Mouse (Mus musculus): Measurements from ENCODE around the gene Top1. TPM values are rescaled to one million over a fixed set of nuclear protein-coding genes. Genes with fewer than 3 reads are reported as not detected.

Top1 gene
- polyA plus RNA-seq, 1 experiment from 2014 or later: 65.3 TPM

- Histone ChIP-seq H3K4me3 (replicated peaks) (no peak overlapping the region), H3K4me2 (replicated peaks) (no peak overlapping the region), H3K9me3 (no peaks in the 10 kb centered on the region), H3K27ac (0 out of 2 replicates have a peak overlapping the region, but pooled peaks have one; percentile 48), H3K9ac (no peak overlapping the region), H3K4me1 (replicated peaks) (no peaks in the 10 kb centered on the region), H3K36me3 (peaks cover 25% of the 10 kb centered on the region), H3K27me3 (replicated peaks) (no peaks in the 10 kb centered on the region)
- WGBS: 44% methylated on average over 5 of the region's 5 CpGs
- ATAC-seq: peak; percentile 92
Observed at GRCm38 (mm10) chr2:160700271-160700670, 54.6 kb downstream of the Top1 start.

GRCm38 (mm10) chr2:160701603-160702002 lies 55.9 kb downstream of the Top1 start:
- Histone ChIP-seq H3K36me3 (peaks cover 29% of the 10 kb centered on the region), H3K4me3 (replicated peaks) (no peak overlapping the region), H3K27ac (no peak overlapping the region), H3K27me3 (replicated peaks) (no peaks in the 10 kb centered on the region), H3K9ac (no peak overlapping the region), H3K4me1 (replicated peaks) (no peaks in the 10 kb centered on the region), H3K4me2 (replicated peaks) (no peak overlapping the region), H3K9me3 (no peaks in the 10 kb centered on the region)
- ATAC-seq: no peak
- WGBS: 92% methylated on average over 3 of the region's 3 CpGs

GRCm38 (mm10) chr2:160702824-160703223 lies 57.1 kb downstream of the Top1 start:
- Histone ChIP-seq H3K27ac (no peak overlapping the region), H3K36me3 (peaks cover 29% of the 10 kb centered on the region), H3K9ac (no peak overlapping the region), H3K4me3 (replicated peaks) (no peak overlapping the region), H3K4me1 (replicated peaks) (no peaks in the 10 kb centered on the region), H3K9me3 (no peaks in the 10 kb centered on the region), H3K4me2 (replicated peaks) (no peak overlapping the region), H3K27me3 (replicated peaks) (no peaks in the 10 kb centered on the region)
- no peak for ATAC-seq

GRCm38 (mm10) chr2:160707673-160708072 lies 62.0 kb downstream of the Top1 start:
- Histone ChIP-seq H3K4me1 (replicated peaks) (no peaks in the 10 kb centered on the region), H3K27me3 (replicated peaks) (no peaks in the 10 kb centered on the region), H3K27ac (no peak overlapping the region), H3K9me3 (no peaks in the 10 kb centered on the region), H3K9ac (no peak overlapping the region), H3K4me2 (replicated peaks) (no peak overlapping the region), H3K4me3 (replicated peaks) (no peak overlapping the region), H3K36me3 (peaks cover 24% of the 10 kb centered on the region)
- 91% methylated on average over 3 of the region's 3 CpGs for WGBS
- no peak for ATAC-seq

- Histone ChIP-seq H3K36me3 (peaks cover 57% of the 10 kb centered on the region), H3K9ac (no peak overlapping the region), H3K4me1 (replicated peaks) (no peaks in the 10 kb centered on the region), H3K27me3 (replicated peaks) (no peaks in the 10 kb centered on the region), H3K4me2 (replicated peaks) (no peak overlapping the region), H3K27ac (no peak overlapping the region), H3K9me3 (no peaks in the 10 kb centered on the region), H3K4me3 (replicated peaks) (no peak overlapping the region)
- WGBS: 82% methylated on average over 4 of the region's 4 CpGs
- ATAC-seq: no peak
Observed at GRCm38 (mm10) chr2:160715463-160716030, 69.9 kb downstream of the Top1 start.

GRCm38 (mm10) chr2:160717269-160717668 lies 71.6 kb downstream of the Top1 start:
- Histone ChIP-seq H3K27me3 (replicated peaks) (no peaks in the 10 kb centered on the region), H3K9me3 (no peaks in the 10 kb centered on the region), H3K9ac (no peak overlapping the region), H3K4me2 (replicated peaks) (no peak overlapping the region), H3K4me3 (replicated peaks) (no peak overlapping the region), H3K4me1 (replicated peaks) (no peaks in the 10 kb centered on the region), H3K36me3 (peaks cover 55% of the 10 kb centered on the region), H3K27ac (no peak overlapping the region)
- no peak for ATAC-seq
- WGBS: 72% methylated on average over 5 of the region's 5 CpGs

- Histone ChIP-seq H3K4me2 (replicated peaks) (no peak overlapping the region), H3K36me3 (peaks cover 54% of the 10 kb centered on the region), H3K4me3 (replicated peaks) (no peak overlapping the region), H3K9me3 (no peaks in the 10 kb centered on the region), H3K4me1 (replicated peaks) (no peaks in the 10 kb centered on the region), H3K27ac (no peak overlapping the region), H3K27me3 (replicated peaks) (no peaks in the 10 kb centered on the region), H3K9ac (no peak overlapping the region)
- WGBS: 80% methylated on average over 3 of the region's 3 CpGs
- no peak for ATAC-seq
Observed at GRCm38 (mm10) chr2:160718811-160719210, 73.1 kb downstream of the Top1 start.

GRCm38 (mm10) chr2:160722714-160723113 lies 77.0 kb downstream of the Top1 start:
- Histone ChIP-seq H3K4me1 (replicated peaks) (no peaks in the 10 kb centered on the region), H3K9ac (no peak overlapping the region), H3K4me2 (replicated peaks) (no peak overlapping the region), H3K4me3 (replicated peaks) (no peak overlapping the region), H3K27ac (no peak overlapping the region), H3K9me3 (no peaks in the 10 kb centered on the region), H3K27me3 (replicated peaks) (no peaks in the 10 kb centered on the region), H3K36me3 (peaks cover 31% of the 10 kb centered on the region)
- 82% methylated on average over 4 of the region's 4 CpGs for WGBS
- no peak for ATAC-seq

GRCm38 (mm10) chr2:160723613-160724375 lies 78.1 kb downstream of the Top1 start:
- Histone ChIP-seq H3K9ac (no peak overlapping the region), H3K27ac (no peak overlapping the region), H3K4me3 (replicated peaks) (no peak overlapping the region), H3K4me2 (replicated peaks) (no peak overlapping the region), H3K27me3 (replicated peaks) (no peaks in the 10 kb centered on the region), H3K9me3 (no peaks in the 10 kb centered on the region), H3K36me3 (peaks cover 28% of the 10 kb centered on the region), H3K4me1 (replicated peaks) (no peaks in the 10 kb centered on the region)
- 92% methylated on average over 4 of the region's 4 CpGs for WGBS
- ATAC-seq: no peak

GRCm38 (mm10) chr2:160724536-160724935 lies 78.8 kb downstream of the Top1 start:
- no peak for ATAC-seq
- Histone ChIP-seq H3K36me3 (peaks cover 22% of the 10 kb centered on the region), H3K27me3 (replicated peaks) (no peaks in the 10 kb centered on the region), H3K4me1 (replicated peaks) (no peaks in the 10 kb centered on the region), H3K4me2 (replicated peaks) (no peak overlapping the region), H3K27ac (no peak overlapping the region), H3K4me3 (replicated peaks) (no peak overlapping the region), H3K9ac (no peak overlapping the region), H3K9me3 (no peaks in the 10 kb centered on the region)
- 87% methylated on average over 5 of the region's 5 CpGs for WGBS

- H3K27ac ChIP-seq: no peak overlapping the region
- WGBS: 79% methylated on average over 6 of the region's 6 CpGs
Observed at GRCm38 (mm10) chr2:160725877-160726864, 80.5 kb downstream of the Top1 start.

GRCm38 (mm10) chr2:160728972-160729371 lies 83.3 kb downstream of the Top1 start:
- Histone ChIP-seq H3K27ac (no peak overlapping the region), H3K36me3 (peaks cover 7% of the 10 kb centered on the region; the same call in 1 of the 2 replicates), H3K27me3 (replicated peaks) (no peaks in the 10 kb centered on the region), H3K9ac (no peak overlapping the region), H3K4me3 (replicated peaks) (no peak overlapping the region), H3K4me1 (replicated peaks) (peaks cover 29% of the 10 kb centered on the region), H3K9me3 (no peaks in the 10 kb centered on the region), H3K4me2 (replicated peaks) (no peak overlapping the region)
- 91% methylated on average over 3 of the region's 3 CpGs for WGBS
- ATAC-seq: no peak

More at GRCm38 (mm10) chr2:160725877-160726864, 80.5 kb downstream of the Top1 start:
- H3K9me3 ChIP-seq: no peaks in the 10 kb centered on the region
- no peak for ATAC-seq
- H3K36me3 ChIP-seq: peaks cover 13% of the 10 kb centered on the region; the same call in 1 of the 2 replicates
- no peak overlapping the region for H3K9ac ChIP-seq
- H3K4me1 ChIP-seq (replicated peaks): peaks cover 12% of the 10 kb centered on the region
- H3K4me3 ChIP-seq (replicated peaks): no peak overlapping the region
- no peaks in the 10 kb centered on the region for H3K27me3 ChIP-seq (replicated peaks)
- no peak overlapping the region for H3K4me2 ChIP-seq (replicated peaks)

Measured in intestine, embryonic 15.5 days (tissue).